In genomic region chr17:86366919-86367318, GRCm38 (mm10) we compare ENCODE assay signal across 10 mouse cellular contexts.
DNase-seq lines count a peak whose midpoint lies in the region; ATAC-seq and TF ChIP-seq lines count a peak whose summit lies in the region.
"Had no signal": no experiment of that assay in that cellular context is flagged by ENCODE, and none has a peak within 500 bp of the region (broad histone marks: within the 10 kb centered on the region; RNA-seq: fewer than 3 reads in every experiment).

No protein-coding gene starts in this region.

- peaks cover 27% of the 10 kb centered on the region for H3K4me1 ChIP-seq in forebrain, embryonic 15.5 days
- peaks cover 4% of the 10 kb centered on the region; the same call in 1 of the 2 replicates for H3K4me1 ChIP-seq in forebrain, embryonic 11.5 days (replicated peaks; ENCODE audit: control insufficient read depth, insufficient read depth, low read length)
- H3K4me1 ChIP-seq in heart, embryonic 11.5 days (ENCODE audit: control insufficient read depth, insufficient read depth, low read length): peaks cover 49% of the 10 kb centered on the region

- H3K27me3 ChIP-seq in forebrain, embryonic 15.5 days: no peaks in the 10 kb centered on the region
- H3K27me3 ChIP-seq in forebrain, embryonic 11.5 days (ENCODE audit: control insufficient read depth, insufficient read depth, low read length): no peaks in the 10 kb centered on the region
- H3K27me3 ChIP-seq in heart, embryonic 11.5 days (ENCODE audit: control insufficient read depth, insufficient read depth, low read length): no peaks in the 10 kb centered on the region
- H3K27me3 ChIP-seq: liver, embryonic 13.5 days had no signal

- H3K9me3 ChIP-seq in forebrain, embryonic 15.5 days: no peaks in the 10 kb centered on the region
- H3K9me3 ChIP-seq in forebrain, embryonic 11.5 days (ENCODE audit: control insufficient read depth, low read length): no peaks in the 10 kb centered on the region
- H3K9me3 ChIP-seq in heart, embryonic 11.5 days (replicated peaks; ENCODE audit: control insufficient read depth, low read length): no peaks in the 10 kb centered on the region
- H3K9me3 ChIP-seq: liver, embryonic 13.5 days had no signal

- no peak for ATAC-seq in forebrain, embryonic 15.5 days (replicated peaks)
- ATAC-seq in forebrain, embryonic 11.5 days (replicated peaks; ENCODE audit: low FRiP score): no peak
- ATAC-seq in heart, embryonic 11.5 days (replicated peaks; ENCODE audit: insufficient number of reproducible peaks, low FRiP score, low TSS enrichment): no peak

- no peak overlapping the region for H3K4me3 ChIP-seq in forebrain, embryonic 15.5 days
- H3K4me3 ChIP-seq in forebrain, embryonic 11.5 days (ENCODE audit: low read depth, low read length): no peak overlapping the region
- no peak overlapping the region for H3K4me3 ChIP-seq in left cerebral cortex, adult 2 months
- H3K4me3 ChIP-seq in heart, embryonic 11.5 days (ENCODE audit: low read depth, low read length): no peak overlapping the region
- H3K4me3 ChIP-seq: liver, embryonic 13.5 days had no signal

- H3K4me2 ChIP-seq in forebrain, embryonic 15.5 days (replicated peaks): no peak overlapping the region
- no peak overlapping the region for H3K4me2 ChIP-seq in forebrain, embryonic 11.5 days (ENCODE audit: low read depth, low read length, severe bottlenecking)
- H3K4me2 ChIP-seq in heart, embryonic 11.5 days: peak overlapping the region; percentile 44
- H3K4me2 ChIP-seq: liver, embryonic 13.5 days had no signal

- no peak for TF ChIP-seq CTCF in left cerebral cortex, adult 2 months (IDR thresholded peaks at IDR 0.05)

- intact Hi-C loops in left cerebral cortex, adult 2 months (cut with DNase I): no loop called here
- intact Hi-C loops in left cerebral cortex, postnatal 25 days (cut with DNase I): loop anchor here (5.0 kb wide), 1 partner anchor 70 kb away; no protein-coding TSS in a partner anchor

- peak overlapping the region; percentile 74 for H3K27ac ChIP-seq in forebrain, embryonic 15.5 days (replicated peaks)
- no peak overlapping the region for H3K27ac ChIP-seq in forebrain, embryonic 11.5 days (ENCODE audit: low read depth, low read length)
- peak overlapping the region; percentile 37; the same call in 1 of the 2 replicates for H3K27ac ChIP-seq in left cerebral cortex, adult 2 months
- peak overlapping the region; percentile 46; the same call in 1 of the 2 replicates for H3K27ac ChIP-seq in heart, embryonic 11.5 days (ENCODE audit: low read depth, low read length)
- H3K27ac ChIP-seq: liver, embryonic 13.5 days had no signal

- 41% methylated on average over 10 of the region's 10 CpGs for WGBS in forebrain, embryonic 15.5 days
- WGBS in forebrain, embryonic 11.5 days: 82% methylated on average over 10 of the region's 10 CpGs
- 64% methylated on average over 10 of the region's 10 CpGs for WGBS in heart, embryonic 11.5 days (ENCODE audit: insufficient replicate concordance)

- no peak for DNase-seq in forebrain, embryonic 11.5 days (ENCODE audit: low spot score)
- peak; percentile 37 to 53 for DNase-seq in left cerebral cortex, adult 2 months (ENCODE audit: extremely low spot score in 1 of 2, low spot score in 2 of 2)
- DNase-seq in left cerebral cortex, adult 8-10 months (ENCODE audit: low spot score in 2 of 2): no peak
- DNase-seq in left cerebral cortex, postnatal 25 days (ENCODE audit: low spot score in 2 of 2): peak; percentile 62 to 79
- DNase-seq in gastrocnemius, postnatal 25 days: no peak
- no peak for DNase-seq in thymus, postnatal 0 days (ENCODE audit: low spot score)
- DNase-seq: liver, embryonic 13.5 days; lung, postnatal 4 days had no signal

- no peak overlapping the region for H3K9ac ChIP-seq in forebrain, embryonic 15.5 days (replicated peaks)
- H3K9ac ChIP-seq in forebrain, embryonic 11.5 days (ENCODE audit: low read length): no peak overlapping the region
- H3K9ac ChIP-seq in heart, embryonic 11.5 days (ENCODE audit: low read depth, low read length): no peak overlapping the region
- H3K9ac ChIP-seq: liver, embryonic 13.5 days had no signal

- no peaks in the 10 kb centered on the region for H3K36me3 ChIP-seq in forebrain, embryonic 15.5 days
- no peaks in the 10 kb centered on the region for H3K36me3 ChIP-seq in forebrain, embryonic 11.5 days (ENCODE audit: control insufficient read depth, insufficient read depth, low read length)
- H3K36me3 ChIP-seq in heart, embryonic 11.5 days (ENCODE audit: control insufficient read depth, insufficient read depth, low read length): no peaks in the 10 kb centered on the region
- H3K36me3 ChIP-seq: liver, embryonic 13.5 days had no signal

Comparison
In these comparisons a context has a peak if more than half of its experiments do, and no peak if none do; other contexts are left out.
1. DNase-seq: peak in left cerebral cortex, adult 2 months (2 of 2) and left cerebral cortex, postnatal 25 days (2 of 2); none in forebrain, embryonic 11.5 days (single experiment), left cerebral cortex, adult 8-10 months (0 of 2), gastrocnemius, postnatal 25 days (single experiment) and thymus, postnatal 0 days (single experiment).